Mouse (Mus musculus): Measurements from ENCODE around the gene Gpbar1. TPM values are rescaled to one million over a fixed set of nuclear protein-coding genes. Genes with fewer than 3 reads are reported as not detected.

Gpbar1 gene
- total and polyA plus RNA-seq, 2 experiments: 0.11 TPM; not detected in 1

- no peak overlapping the region for H3K4me3 ChIP-seq (ENCODE audit: insufficient read depth, low read depth, low read length)
- no peaks in the 10 kb centered on the region for H3K79me2 ChIP-seq (ENCODE audit: control insufficient read depth, insufficient read depth, low read length)
- H3K27me3 ChIP-seq (ENCODE audit: control insufficient read depth, insufficient read depth, low read length): no peaks in the 10 kb centered on the region
- no peak for TF ChIP-seq CTCF (IDR thresholded peaks at IDR 0.05; ENCODE audit: low read depth, low read length)
- TF ChIP-seq POLR2A (IDR thresholded peaks at IDR 0.05; ENCODE audit: extremely low read depth, insufficient read depth, low read length): no peak
- WGBS: 91% methylated on average over 10 of the region's 10 CpGs
- no peak overlapping the region for H3K27ac ChIP-seq (replicated peaks; ENCODE audit: insufficient read depth, low read depth, low read length)
- no peak overlapping the region for H3K9ac ChIP-seq (ENCODE audit: low read depth, low read length)
- H3K36me3 ChIP-seq (ENCODE audit: control insufficient read depth, insufficient read depth, low read length): peaks cover 6% of the 10 kb centered on the region; the same call in 1 of the 2 replicates
- DNase-seq (ENCODE audit: extremely low read depth, low read depth, low spot score): no peak
- H3K4me1 ChIP-seq (ENCODE audit: control insufficient read depth, insufficient read depth, low read length): peaks cover 6% of the 10 kb centered on the region
Observed at GRCm38 (mm10) chr1:74282896-74283625, 4.7 kb downstream of the Gpbar1 start.

GRCm38 (mm10) chr1:74283686-74284463 is 5.5 kb downstream of the Gpbar1 start:
- DNase-seq (ENCODE audit: extremely low read depth, low read depth, low spot score): peak; percentile 70
- H3K9ac ChIP-seq (ENCODE audit: low read depth, low read length): peak overlapping the region; percentile 82
- TF ChIP-seq CTCF (IDR thresholded peaks at IDR 0.05; ENCODE audit: low read depth, low read length) (no peak), POLR2A (IDR thresholded peaks at IDR 0.05; ENCODE audit: extremely low read depth, insufficient read depth, low read length) (no peak)
- peaks cover 6% of the 10 kb centered on the region for H3K4me1 ChIP-seq (ENCODE audit: control insufficient read depth, insufficient read depth, low read length)
- H3K4me3 ChIP-seq (ENCODE audit: insufficient read depth, low read depth, low read length): peak overlapping the region; percentile 81
- no peaks in the 10 kb centered on the region for H3K79me2 ChIP-seq (ENCODE audit: control insufficient read depth, insufficient read depth, low read length)
- peak overlapping the region; percentile 80 for H3K27ac ChIP-seq (replicated peaks; ENCODE audit: insufficient read depth, low read depth, low read length)
- peaks cover 6% of the 10 kb centered on the region; the same call in 1 of the 2 replicates for H3K36me3 ChIP-seq (ENCODE audit: control insufficient read depth, insufficient read depth, low read length)
- 6% methylated on average over 15 of the region's 15 CpGs for WGBS
- H3K27me3 ChIP-seq (ENCODE audit: control insufficient read depth, insufficient read depth, low read length): no peaks in the 10 kb centered on the region

GRCm38 (mm10) chr1:74284543-74285160 is 6.3 kb downstream of the Gpbar1 start, which contains the start of the genes Aamp and Pnkd:
Gene Aamp (minus strand): TSS chr1:74284738.
Gene Pnkd (plus strand): TSS chr1:74284930.
- peak within 1 kb of the TSS; percentile 82 for H3K9ac ChIP-seq (ENCODE audit: low read depth, low read length)
- H3K27me3 ChIP-seq (ENCODE audit: control insufficient read depth, insufficient read depth, low read length): no peaks in the 10 kb centered on the region
- H3K4me1 ChIP-seq (ENCODE audit: control insufficient read depth, insufficient read depth, low read length): peaks cover 6% of the 10 kb centered on the region
- under 1% methylated on average over 56 of the region's 56 CpGs for WGBS
- DNase-seq (ENCODE audit: extremely low read depth, low read depth, low spot score): peak; percentile 98
- no peaks in the 10 kb centered on the region for H3K79me2 ChIP-seq (ENCODE audit: control insufficient read depth, insufficient read depth, low read length)
- H3K36me3 ChIP-seq (ENCODE audit: control insufficient read depth, insufficient read depth, low read length): peaks cover 8% of the 10 kb centered on the region; the same call in 1 of the 2 replicates
- TF ChIP-seq CTCF (IDR thresholded peaks at IDR 0.05; ENCODE audit: low read depth, low read length) (0 out of 2 replicates have a peak, but pooled peaks have one; percentile 19), POLR2A (IDR thresholded peaks at IDR 0.05; ENCODE audit: extremely low read depth, insufficient read depth, low read length) (peak; percentile 85)
- peak within 1 kb of the TSS; percentile 81 for H3K4me3 ChIP-seq (ENCODE audit: insufficient read depth, low read depth, low read length)
- peak within 1 kb of the TSS; percentile 80 for H3K27ac ChIP-seq (replicated peaks; ENCODE audit: insufficient read depth, low read depth, low read length)

- 0 out of 2 replicates have a peak overlapping the region, but pooled peaks have one; percentile 7 for H3K27ac ChIP-seq (replicated peaks; ENCODE audit: insufficient read depth, low read depth, low read length)
- peak overlapping the region; percentile 66 for H3K4me3 ChIP-seq (ENCODE audit: insufficient read depth, low read depth, low read length)
- WGBS: 4% methylated on average over 23 of the region's 23 CpGs
- peaks cover 6% of the 10 kb centered on the region; the same call in 1 of the 2 replicates for H3K36me3 ChIP-seq (ENCODE audit: control insufficient read depth, insufficient read depth, low read length)
- H3K4me1 ChIP-seq (ENCODE audit: control insufficient read depth, insufficient read depth, low read length): peaks cover 6% of the 10 kb centered on the region
- no peaks in the 10 kb centered on the region for H3K79me2 ChIP-seq (ENCODE audit: control insufficient read depth, insufficient read depth, low read length)
- no peaks in the 10 kb centered on the region for H3K27me3 ChIP-seq (ENCODE audit: control insufficient read depth, insufficient read depth, low read length)
- DNase-seq (ENCODE audit: extremely low read depth, low read depth, low spot score): no peak
- TF ChIP-seq CTCF (IDR thresholded peaks at IDR 0.05; ENCODE audit: low read depth, low read length) (no peak), POLR2A (IDR thresholded peaks at IDR 0.05; ENCODE audit: extremely low read depth, insufficient read depth, low read length) (no peak)
- H3K9ac ChIP-seq (ENCODE audit: low read depth, low read length): peak overlapping the region; percentile 67
Observed at GRCm38 (mm10) chr1:74285212-74286010, 7.1 kb downstream of the Gpbar1 start.
